Mouse (Mus musculus): ENCODE measurements at regions not wholly inside any gene's neighbourhood (a gene's known extent, or its start where the extent isn't known, plus 50 kb on each side); places are given as distances from the start of the nearest gene placed in this dataset.

- DNase-seq (ENCODE audit: low read depth) = no peak
Measured at GRCm38 (mm10) chr3:144324974-144325373, 120.0 kb upstream of the Lmo4 start.

GRCm38 (mm10) chr3:144323524-144323923 lies 118.5 kb upstream of the Lmo4 start:
- DNase-seq (ENCODE audit: low read depth) = no peak

GRCm38 (mm10) chr3:144319468-144320205 lies 114.6 kb upstream of the Lmo4 start:
- DNase-seq (ENCODE audit: low read depth) = no peak

- DNase-seq (ENCODE audit: low read depth) = no peak
Measured at GRCm38 (mm10) chr3:144318761-144319467, 113.9 kb upstream of the Lmo4 start.

- DNase-seq (ENCODE audit: low read depth) = no peak
Measured at GRCm38 (mm10) chr3:144310748-144311147, 105.7 kb upstream of the Lmo4 start.

- DNase-seq (ENCODE audit: low read depth) = no peak
Measured at GRCm38 (mm10) chr3:144308616-144309015, 103.6 kb upstream of the Lmo4 start.

- no peak for DNase-seq (ENCODE audit: low read depth)
Measured at GRCm38 (mm10) chr3:144307557-144307956, 102.5 kb upstream of the Lmo4 start.

GRCm38 (mm10) chr3:144305456-144305855 lies 100.4 kb upstream of the Lmo4 start:
- no peak for DNase-seq (ENCODE audit: low read depth)

- DNase-seq (ENCODE audit: low read depth) = no peak
Measured at GRCm38 (mm10) chr3:144304924-144305323, 99.9 kb upstream of the Lmo4 start.

- no peak for DNase-seq (ENCODE audit: low read depth)
Measured at GRCm38 (mm10) chr3:144302626-144303025, 97.6 kb upstream of the Lmo4 start.

- DNase-seq (ENCODE audit: low read depth) = no peak
Measured at GRCm38 (mm10) chr3:144301068-144301467, 96.0 kb upstream of the Lmo4 start.

- no peak for DNase-seq (ENCODE audit: low read depth)
Measured at GRCm38 (mm10) chr3:144299239-144299638, 94.2 kb upstream of the Lmo4 start.

- DNase-seq (ENCODE audit: low read depth) = no peak
Measured at GRCm38 (mm10) chr3:144289489-144289888, 84.5 kb upstream of the Lmo4 start.

- no peak for DNase-seq (ENCODE audit: low read depth)
Measured at GRCm38 (mm10) chr3:144286100-144286499, 81.1 kb upstream of the Lmo4 start.

GRCm38 (mm10) chr3:144284326-144284725 lies 79.3 kb upstream of the Lmo4 start:
- DNase-seq (ENCODE audit: low read depth) = no peak

- no peak for DNase-seq (ENCODE audit: low read depth)
Measured at GRCm38 (mm10) chr3:144273115-144273514, 68.1 kb upstream of the Lmo4 start.

GRCm38 (mm10) chr3:144270206-144270605 lies 65.2 kb upstream of the Lmo4 start:
- no peak for DNase-seq (ENCODE audit: low read depth)

- peak; percentile 55 for DNase-seq (ENCODE audit: low read depth)
Measured at GRCm38 (mm10) chr3:144264554-144264953, 59.5 kb upstream of the Lmo4 start.

- no peak for DNase-seq (ENCODE audit: low read depth)
Measured at GRCm38 (mm10) chr3:144260886-144261285, 55.9 kb upstream of the Lmo4 start.

- DNase-seq (ENCODE audit: low read depth) = no peak
Measured at GRCm38 (mm10) chr3:144257714-144258517, 52.9 kb upstream of the Lmo4 start.

GRCm38 (mm10) chr3:144257196-144257595 lies 52.2 kb upstream of the Lmo4 start:
- DNase-seq (ENCODE audit: low read depth) = no peak
